Mouse (Mus musculus) thymus, adult 18-20 months (tissue): ENCODE data around the gene Ankzf1.
A peak's percentile ranks its signal among the peaks of the same experiment; 100 is the strongest.

Experiments
- DNase-seq, 2 experiments: peaks; one replicate each; pipeline ENCODE4 v3.0.0; 2022; ENCODE audit warnings: mixed read lengths in 2 of 2

The Ankzf1 gene

GRCm38 (mm10) chr1:75191622-75192402, at the start of gene Ankzf1, which contains the start of gene Atg9a:
Gene Ankzf1, plus strand, starts transcription at chr1:75192151.
Gene Atg9a, minus strand, starts transcription at chr1:75192196.
- peak; percentile 91 to 98 for DNase-seq

- peak; percentile 94 to 95 for DNase-seq
Observed at GRCm38 (mm10) chr1:75142301-75143261, 49.4 kb upstream of the Ankzf1 start, which contains the start of the genes Cnppd1 and Retreg2. Gene Cnppd1, minus strand, starts transcription at chr1:75142711. Gene Retreg2, plus strand, starts transcription at chr1:75142778.

DNA sequence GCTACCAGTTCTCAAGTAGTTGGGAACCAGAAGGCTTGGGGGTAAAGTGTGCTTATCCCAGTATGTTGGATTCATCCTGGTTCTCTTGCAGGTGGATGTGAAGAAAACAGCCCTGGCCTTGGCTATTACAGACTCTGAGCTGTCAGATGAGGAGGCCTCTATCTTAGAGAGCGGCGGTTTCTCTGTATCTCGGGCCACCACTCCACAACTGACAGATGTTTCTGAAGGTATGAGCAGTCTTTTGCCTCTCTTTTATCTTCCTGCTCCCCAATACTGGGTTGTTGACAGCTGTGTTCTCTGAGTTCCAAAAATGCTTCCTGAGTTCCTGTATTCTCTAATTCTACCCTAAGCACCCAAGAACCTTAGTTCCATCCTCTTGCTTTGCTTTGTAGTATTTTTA, 46.4 kb upstream of the Ankzf1 start:
- DNase-seq = no peak

- no peak for DNase-seq
Observed at GRCm38 (mm10) chr1:75147411-75148135, 44.4 kb upstream of the Ankzf1 start.

DNA sequence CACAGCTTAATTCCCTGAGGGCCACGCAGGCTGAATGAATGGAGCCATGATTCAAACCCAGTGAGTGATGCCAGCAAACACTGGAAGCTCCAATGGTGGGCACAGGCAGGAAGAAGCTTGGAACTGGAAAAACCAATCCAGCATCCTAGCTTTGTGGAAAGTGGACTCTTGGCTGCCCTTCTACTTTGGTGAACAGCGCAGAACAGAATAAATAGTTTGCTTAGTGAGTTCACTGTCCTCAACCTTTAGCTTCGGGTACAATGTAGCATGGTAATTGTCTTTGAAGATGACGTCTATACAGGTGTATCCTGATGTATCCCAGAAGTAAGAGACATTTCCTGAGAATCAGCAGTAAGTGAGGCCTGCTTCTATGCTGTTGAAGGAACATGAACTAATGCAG, 43.2 kb upstream of the Ankzf1 start:
- no peak for DNase-seq

- DNase-seq = no peak
Observed at GRCm38 (mm10) chr1:75155837-75156236, 36.1 kb upstream of the Ankzf1 start.

DNA sequence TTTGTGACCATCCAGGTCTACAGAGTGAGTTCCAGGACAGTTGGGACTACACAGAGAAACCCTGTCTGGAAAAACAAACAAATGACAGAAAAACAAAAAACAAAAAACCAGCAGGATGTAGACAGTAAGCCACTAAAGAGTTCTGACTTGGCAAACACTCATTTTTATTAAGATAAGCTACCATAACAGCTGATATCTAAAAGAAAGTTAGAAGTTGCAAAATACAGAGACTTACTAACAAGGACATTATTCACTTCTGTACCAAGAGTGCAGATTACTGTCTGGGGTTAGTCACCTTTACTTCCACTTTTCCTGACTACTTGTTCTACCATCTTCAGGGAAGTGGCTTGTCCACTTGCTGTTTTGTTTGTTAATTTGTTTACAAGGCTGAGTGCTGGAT, 33.0 kb upstream of the Ankzf1 start:
- no peak for DNase-seq

- DNase-seq = no peak
Observed at GRCm38 (mm10) chr1:75159540-75160255, 32.3 kb upstream of the Ankzf1 start.

DNA sequence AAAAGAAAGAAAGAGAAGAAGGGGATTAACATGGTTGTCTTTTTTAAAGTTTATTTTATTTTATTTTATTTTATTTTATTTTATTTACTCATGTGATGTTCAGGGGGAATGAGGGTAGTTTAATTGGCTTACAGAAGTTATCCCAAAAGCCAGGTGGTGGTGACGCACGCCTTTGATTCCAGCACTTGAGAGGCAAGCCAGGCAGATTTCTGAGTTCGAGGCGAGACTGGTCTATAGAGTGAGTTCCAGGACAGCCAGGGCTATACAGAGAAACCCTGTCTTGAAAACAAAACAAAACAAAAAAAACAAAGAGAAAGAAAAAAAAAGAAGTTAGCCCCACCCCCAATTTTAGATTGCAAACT, 31.7 kb upstream of the Ankzf1 start:
- DNase-seq = no peak

DNA sequence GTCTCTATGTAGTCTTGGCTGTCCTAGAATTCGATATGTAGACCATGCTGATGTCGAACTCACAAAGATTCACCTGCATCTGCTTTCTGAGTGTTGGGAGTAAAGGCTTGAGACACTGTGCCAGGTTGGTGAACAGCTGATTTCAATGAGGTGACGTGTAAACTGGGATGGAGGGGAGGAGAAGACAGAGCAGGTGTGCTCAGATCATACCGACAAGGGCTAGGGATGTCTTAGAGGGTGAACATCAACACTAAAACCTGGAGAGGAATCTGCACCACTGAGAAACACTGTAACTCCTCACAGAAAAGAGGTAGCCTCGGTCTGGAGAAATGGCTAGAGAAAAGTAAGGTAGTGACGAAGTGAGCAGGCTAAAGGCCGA, 23.9 kb upstream of the Ankzf1 start:
- no peak for DNase-seq

GRCm38 (mm10) chr1:75168472-75169464, 23.2 kb upstream of the Ankzf1 start, which contains the start of gene Zfand2b:
Gene Zfand2b, plus strand, starts transcription at chr1:75168646.
- peak; percentile 95 to 96 for DNase-seq

DNA sequence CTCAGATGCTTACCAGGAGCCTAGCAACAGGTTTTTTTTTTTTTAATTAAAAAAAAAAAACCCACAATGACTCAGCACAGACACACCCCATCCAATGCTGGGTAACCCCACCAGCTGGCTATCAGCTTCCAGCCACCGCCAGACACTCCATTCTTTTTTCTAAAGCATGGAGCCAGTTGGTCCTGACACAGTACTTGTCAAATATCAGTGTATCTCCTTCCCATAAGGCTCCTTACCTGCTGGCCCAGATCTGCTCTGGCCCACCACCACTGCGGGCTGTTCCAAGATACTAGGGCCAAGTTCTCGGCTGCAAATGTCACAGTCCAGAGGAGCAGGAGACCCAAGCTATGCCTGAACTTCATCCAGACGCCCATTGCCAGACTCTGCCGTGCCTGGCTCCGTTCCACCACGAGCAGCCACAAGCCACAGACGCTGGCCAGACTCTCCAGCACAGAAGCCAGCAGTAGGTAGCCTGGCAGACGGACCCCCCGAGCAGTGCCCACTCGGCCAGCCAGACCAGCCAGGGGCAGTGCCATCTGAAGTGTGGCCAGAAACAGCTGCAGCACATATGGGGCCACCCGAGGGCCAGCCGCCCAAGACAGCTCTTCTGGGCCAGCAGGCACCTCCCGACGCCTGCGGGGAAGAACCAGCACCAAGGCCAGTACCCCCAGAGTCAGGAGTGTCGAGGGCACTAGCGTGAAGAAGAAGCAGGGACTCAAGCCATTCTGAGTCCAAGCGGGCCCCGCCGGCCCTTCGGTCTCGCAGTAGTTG, 12.4 kb upstream of the Ankzf1 start:
- DNase-seq = no peak

- DNase-seq = peak; percentile 75 to 81
Observed at GRCm38 (mm10) chr1:75180105-75180590, 11.8 kb upstream of the Ankzf1 start, which contains the start of gene Abcb6. Gene Abcb6, minus strand, starts transcription at chr1:75180392.

- DNase-seq = no peak
Observed at GRCm38 (mm10) chr1:75180741-75181140, 11.2 kb upstream of the Ankzf1 start.

DNA sequence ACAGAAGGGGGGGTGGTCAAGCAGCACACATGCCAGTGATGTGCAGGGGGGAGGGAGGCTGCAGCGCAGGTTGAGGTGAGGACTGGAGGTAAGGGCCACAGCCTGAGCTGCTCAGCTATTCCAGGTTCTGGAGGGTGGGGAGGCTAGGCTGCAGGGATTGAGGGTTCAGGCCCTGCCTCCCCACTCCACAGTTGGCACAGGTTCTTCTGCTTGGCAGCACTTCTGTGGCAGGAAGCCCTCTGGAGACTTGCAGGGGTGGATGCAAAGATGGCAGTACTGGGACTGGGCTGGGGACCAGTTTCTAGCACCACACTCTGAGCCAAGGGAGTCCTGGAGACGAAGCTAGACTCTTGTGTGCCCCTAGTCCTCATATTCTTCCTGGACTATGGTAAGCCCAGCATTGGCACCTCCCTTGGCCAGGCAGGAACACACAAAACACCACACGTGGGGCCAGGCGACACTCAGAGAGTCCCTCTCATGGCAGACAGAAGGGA, 10.5 kb upstream of the Ankzf1 start:
- DNase-seq = no peak

- DNase-seq = no peak
Observed at GRCm38 (mm10) chr1:75182160-75182559, 9.8 kb upstream of the Ankzf1 start.

DNA sequence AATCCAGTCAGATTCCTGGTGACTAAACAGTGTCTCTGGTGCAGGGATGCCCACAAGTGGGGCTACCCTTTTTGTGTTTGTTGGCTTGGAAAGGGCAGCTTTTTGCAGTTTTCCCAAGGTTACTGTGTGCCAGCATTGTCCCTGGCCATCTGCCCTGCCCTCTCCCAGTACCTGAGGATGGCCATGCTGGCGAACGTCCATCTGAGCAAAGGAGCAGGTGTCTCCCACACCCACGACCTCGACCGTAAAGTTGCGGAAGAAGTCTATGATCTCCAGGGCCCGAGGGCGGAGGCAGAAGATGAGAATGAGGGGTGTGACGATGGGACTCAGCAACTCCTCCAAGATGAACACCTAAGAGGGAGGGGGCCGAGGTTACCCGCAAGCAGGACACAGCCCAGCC, 6.5 kb upstream of the Ankzf1 start:
- no peak for DNase-seq

DNA sequence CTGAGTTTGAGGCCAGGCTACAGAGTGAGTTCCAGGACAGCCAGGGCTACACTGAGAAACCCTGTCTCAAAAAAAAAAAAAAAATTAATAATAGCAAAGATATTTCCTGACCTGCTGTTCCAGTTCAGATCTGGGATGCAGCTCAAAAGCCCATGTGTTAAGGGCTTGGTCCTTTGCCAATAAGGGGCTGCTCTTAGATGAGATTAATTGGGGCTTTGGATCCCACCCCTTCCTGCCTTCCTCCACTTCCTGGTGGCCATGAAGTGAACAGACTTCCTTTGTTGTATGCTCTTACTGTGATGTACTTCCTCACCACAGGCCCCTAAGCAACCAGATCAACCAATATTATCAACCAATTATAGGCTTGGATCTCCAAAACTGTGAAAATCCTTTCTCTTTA, 4.8 kb upstream of the Ankzf1 start:
- DNase-seq = no peak

DNA sequence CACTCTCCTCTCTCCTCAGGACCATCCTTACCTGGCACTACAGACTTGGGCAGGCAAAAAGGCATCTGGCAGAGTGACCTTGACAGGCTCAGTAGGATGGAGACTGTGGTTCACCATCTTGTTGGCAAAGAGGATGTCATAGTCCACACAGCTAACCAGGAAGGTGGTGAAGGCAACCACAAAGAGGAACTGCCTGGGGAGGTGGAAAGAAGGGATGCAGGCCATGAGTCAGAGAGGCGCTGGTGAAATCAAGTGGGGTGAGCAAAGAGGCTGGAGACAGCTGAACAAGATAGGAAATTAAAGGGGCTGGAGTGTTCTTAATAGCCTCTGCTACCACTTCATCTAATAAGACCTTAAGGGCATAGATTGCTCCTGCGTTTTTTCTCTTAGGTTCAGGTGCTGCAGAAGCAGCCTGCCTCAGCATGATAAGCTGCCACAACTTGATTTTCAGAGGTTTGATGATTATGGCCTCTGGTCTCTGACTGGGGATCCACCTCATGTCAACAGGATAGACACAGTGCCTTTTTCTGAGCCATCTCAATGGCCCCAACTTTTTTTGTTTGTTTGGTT, 4.0 kb upstream of the Ankzf1 start:
- no peak for DNase-seq
